Mouse (Mus musculus) brain, adult 2 months (tissue): ENCODE data around the gene Bptf.
"Not testable (repeated sequence)": the region's sequence is repeated elsewhere in the genome, so short reads cannot be mapped to it uniquely, and the experiment has no call there.

ENCODE experiments used
- DNase-seq: peaks from one replicate; pipeline ENCODE4 v3.0.0; 2011; ENCODE audit warnings: low read depth, low spot score

Gene Bptf

GRCm38 (mm10) chr11:107117789-107118188 lies 14.1 kb downstream of the Bptf start:
- DNase-seq = peak; percentile 67

- no peak for DNase-seq
Measured at GRCm38 (mm10) chr11:107113881-107114557, 17.9 kb downstream of the Bptf start.

- DNase-seq = peak; percentile 69
Measured at GRCm38 (mm10) chr11:107113112-107113511, 18.8 kb downstream of the Bptf start.

GRCm38 (mm10) chr11:107109669-107110068 lies 22.3 kb downstream of the Bptf start:
- DNase-seq = no peak

- DNase-seq = peak; percentile 43
Measured at GRCm38 (mm10) chr11:107108892-107109291, 23.0 kb downstream of the Bptf start.

GRCm38 (mm10) chr11:107107725-107108078 lies 24.2 kb downstream of the Bptf start:
- DNase-seq = peak; percentile 46

GRCm38 (mm10) chr11:107106978-107107724 lies 24.8 kb downstream of the Bptf start:
- DNase-seq = no peak

GRCm38 (mm10) chr11:107106461-107106860 lies 25.5 kb downstream of the Bptf start:
- no peak for DNase-seq

GRCm38 (mm10) chr11:107105227-107105626 lies 26.7 kb downstream of the Bptf start:
- DNase-seq = peak; percentile 82

GRCm38 (mm10) chr11:107103736-107104135 lies 28.2 kb downstream of the Bptf start:
- DNase-seq = no peak

GRCm38 (mm10) chr11:107103224-107103589 lies 28.7 kb downstream of the Bptf start:
- DNase-seq = no peak

- peak; percentile 86 for DNase-seq
Measured at GRCm38 (mm10) chr11:107102465-107103223, 29.3 kb downstream of the Bptf start.

GRCm38 (mm10) chr11:107096973-107097372 lies 35.0 kb downstream of the Bptf start:
- DNase-seq = no peak

GRCm38 (mm10) chr11:107093871-107094270 lies 38.1 kb downstream of the Bptf start:
- DNase-seq = peak; percentile 89

GRCm38 (mm10) chr11:107092637-107093036 lies 39.3 kb downstream of the Bptf start:
- no peak for DNase-seq

- no peak for DNase-seq
Measured at GRCm38 (mm10) chr11:107085866-107086265, 46.1 kb downstream of the Bptf start.

GRCm38 (mm10) chr11:107083480-107083879 lies 48.4 kb downstream of the Bptf start:
- DNase-seq = no peak

GRCm38 (mm10) chr11:107065216-107065785 lies 66.6 kb downstream of the Bptf start:
- peak; percentile 20 for DNase-seq

- DNase-seq = peak; percentile 73
Measured at GRCm38 (mm10) chr11:107064590-107064989, 67.3 kb downstream of the Bptf start.

- DNase-seq = no peak
Measured at GRCm38 (mm10) chr11:107063067-107063466, 68.9 kb downstream of the Bptf start.

GRCm38 (mm10) chr11:107060941-107061340 lies 71.0 kb downstream of the Bptf start:
- DNase-seq = peak; percentile 30

GRCm38 (mm10) chr11:107059634-107060033 lies 72.3 kb downstream of the Bptf start:
- DNase-seq = not testable (repeated sequence)
